Mouse (Mus musculus): ENCODE measurements around the gene Rbks. TPM values are rescaled to one million over a fixed set of nuclear protein-coding genes. Genes with fewer than 3 reads are reported as not detected.

Rbks gene
- polyA plus RNA-seq, 1 experiment from 2014 or later: 1.7 TPM

- H3K9ac ChIP-seq (replicated peaks): no peak overlapping the region
- H3K4me2 ChIP-seq (replicated peaks): no peak overlapping the region
- no peak overlapping the region for H3K4me3 ChIP-seq (replicated peaks)
- 87% methylated on average over 13 of the region's 13 CpGs for WGBS
- no peaks in the 10 kb centered on the region for H3K27me3 ChIP-seq
- peaks cover 15% of the 10 kb centered on the region for H3K4me1 ChIP-seq (replicated peaks)
- H3K27ac ChIP-seq: no peak overlapping the region
- H3K9me3 ChIP-seq: no peaks in the 10 kb centered on the region
- ATAC-seq: no peak
- H3K36me3 ChIP-seq: no peaks in the 10 kb centered on the region
Measured at GRCm38 (mm10) chr5:31610376-31611086, 86.9 kb downstream of the Rbks start.

- Histone ChIP-seq H3K9me3 (no peaks in the 10 kb centered on the region), H3K4me3 (replicated peaks) (no peak overlapping the region), H3K27me3 (no peaks in the 10 kb centered on the region), H3K4me1 (replicated peaks) (no peaks in the 10 kb centered on the region), H3K9ac (replicated peaks) (no peak overlapping the region), H3K36me3 (no peaks in the 10 kb centered on the region), H3K4me2 (replicated peaks) (no peak overlapping the region), H3K27ac (no peak overlapping the region)
- ATAC-seq: no peak
- WGBS: 63% methylated on average over 3 of the region's 3 CpGs
Measured at GRCm38 (mm10) chr5:31606151-31606550, 91.3 kb downstream of the Rbks start.

GRCm38 (mm10) chr5:31603766-31604165 is 93.7 kb downstream of the Rbks start:
- ATAC-seq: no peak

GRCm38 (mm10) chr5:31602377-31602776 is 95.0 kb downstream of the Rbks start:
- no peaks in the 10 kb centered on the region for H3K4me1 ChIP-seq (replicated peaks)
- no peak overlapping the region for H3K4me2 ChIP-seq (replicated peaks)
- 80% methylated on average over 1 of the region's 1 CpGs for WGBS
- H3K4me3 ChIP-seq (replicated peaks): no peak overlapping the region
- H3K9ac ChIP-seq (replicated peaks): no peak overlapping the region
- ATAC-seq: no peak
- peaks cover 4% of the 10 kb centered on the region; the same call in 1 of the 2 replicates for H3K27me3 ChIP-seq
- no peaks in the 10 kb centered on the region for H3K36me3 ChIP-seq
- H3K9me3 ChIP-seq: no peaks in the 10 kb centered on the region
- no peak overlapping the region for H3K27ac ChIP-seq

More at GRCm38 (mm10) chr5:31603766-31604165, 93.7 kb downstream of the Rbks start:
- H3K36me3 ChIP-seq: no peaks in the 10 kb centered on the region
- H3K9me3 ChIP-seq: no peaks in the 10 kb centered on the region
- H3K27ac ChIP-seq: no peak overlapping the region
- no peak overlapping the region for H3K4me3 ChIP-seq (replicated peaks)
- H3K9ac ChIP-seq (replicated peaks): no peak overlapping the region
- no peak overlapping the region for H3K4me2 ChIP-seq (replicated peaks)
- no peaks in the 10 kb centered on the region for H3K4me1 ChIP-seq (replicated peaks)
- WGBS: 87% methylated on average over 6 of the region's 6 CpGs
- H3K27me3 ChIP-seq: no peaks in the 10 kb centered on the region

GRCm38 (mm10) chr5:31601162-31601722 is 96.2 kb downstream of the Rbks start:
- H3K4me3 ChIP-seq (replicated peaks): no peak overlapping the region
- H3K27me3 ChIP-seq: peaks cover 7% of the 10 kb centered on the region; the same call in 1 of the 2 replicates
- H3K27ac ChIP-seq: no peak overlapping the region
- no peak overlapping the region for H3K9ac ChIP-seq (replicated peaks)
- H3K9me3 ChIP-seq: no peaks in the 10 kb centered on the region
- H3K36me3 ChIP-seq: no peaks in the 10 kb centered on the region
- peaks cover 9% of the 10 kb centered on the region for H3K4me1 ChIP-seq (replicated peaks)
- 86% methylated on average over 7 of the region's 7 CpGs for WGBS
- ATAC-seq: no peak
- H3K4me2 ChIP-seq (replicated peaks): no peak overlapping the region

GRCm38 (mm10) chr5:31599161-31599560 is 98.3 kb downstream of the Rbks start:
- Histone ChIP-seq H3K4me1 (replicated peaks) (peaks cover 13% of the 10 kb centered on the region), H3K27ac (no peak overlapping the region), H3K27me3 (peaks cover 7% of the 10 kb centered on the region; the same call in 1 of the 2 replicates), H3K4me2 (replicated peaks) (no peak overlapping the region), H3K4me3 (replicated peaks) (no peak overlapping the region), H3K9me3 (no peaks in the 10 kb centered on the region), H3K36me3 (no peaks in the 10 kb centered on the region), H3K9ac (replicated peaks) (no peak overlapping the region)
- ATAC-seq: no peak
- WGBS: 84% methylated on average over 2 of the region's 2 CpGs

GRCm38 (mm10) chr5:31598579-31598978 is 98.8 kb downstream of the Rbks start:
- Histone ChIP-seq H3K36me3 (no peaks in the 10 kb centered on the region), H3K27me3 (peaks cover 7% of the 10 kb centered on the region; the same call in 1 of the 2 replicates), H3K9me3 (no peaks in the 10 kb centered on the region), H3K4me1 (replicated peaks) (peaks cover 13% of the 10 kb centered on the region), H3K9ac (replicated peaks) (no peak overlapping the region), H3K4me3 (replicated peaks) (no peak overlapping the region), H3K4me2 (replicated peaks) (no peak overlapping the region), H3K27ac (no peak overlapping the region)
- no peak for ATAC-seq
- 57% methylated on average over 4 of the region's 4 CpGs for WGBS

- ATAC-seq: no peak
- Histone ChIP-seq H3K36me3 (no peaks in the 10 kb centered on the region), H3K9me3 (no peaks in the 10 kb centered on the region), H3K4me2 (replicated peaks) (no peak overlapping the region), H3K4me1 (replicated peaks) (peaks cover 13% of the 10 kb centered on the region), H3K4me3 (replicated peaks) (no peak overlapping the region), H3K27ac (no peak overlapping the region), H3K9ac (replicated peaks) (no peak overlapping the region), H3K27me3 (peaks cover 7% of the 10 kb centered on the region; the same call in 1 of the 2 replicates)
- WGBS: 84% methylated on average over 7 of the region's 7 CpGs
Measured at GRCm38 (mm10) chr5:31598121-31598520, 99.3 kb downstream of the Rbks start.

GRCm38 (mm10) chr5:31597430-31597944 is 99.9 kb downstream of the Rbks start:
- WGBS: 65% methylated on average over 6 of the region's 6 CpGs
- no peak for ATAC-seq
- no peak overlapping the region for H3K27ac ChIP-seq
- H3K36me3 ChIP-seq: no peaks in the 10 kb centered on the region
- H3K4me3 ChIP-seq (replicated peaks): no peak overlapping the region
- no peaks in the 10 kb centered on the region for H3K9me3 ChIP-seq
- peaks cover 13% of the 10 kb centered on the region for H3K4me1 ChIP-seq (replicated peaks)
- peak overlapping the region; percentile 62; the same call in 1 of the 2 replicates for H3K4me2 ChIP-seq (replicated peaks)
- peaks cover 7% of the 10 kb centered on the region; the same call in 1 of the 2 replicates for H3K27me3 ChIP-seq
- no peak overlapping the region for H3K9ac ChIP-seq (replicated peaks)

- Histone ChIP-seq H3K4me3 (replicated peaks) (peak within 1 kb of the TSS; percentile 34), H3K27ac (no peak within 1 kb of the TSS), H3K9me3 (no peaks in the 10 kb centered on the region), H3K4me1 (replicated peaks) (peaks cover 13% of the 10 kb centered on the region), H3K36me3 (no peaks in the 10 kb centered on the region), H3K4me2 (replicated peaks) (peak within 1 kb of the TSS; percentile 62), H3K9ac (replicated peaks) (peak within 1 kb of the TSS; percentile 57), H3K27me3 (peaks cover 7% of the 10 kb centered on the region; the same call in 1 of the 2 replicates)
- 0 out of 2 replicates have a peak, but pooled peaks have one; percentile 17 for ATAC-seq
- WGBS: 7% methylated on average over 26 of the region's 26 CpGs
Measured at GRCm38 (mm10) chr5:31596481-31597429, 100.7 kb downstream of the Rbks start, which contains the start of gene Mrpl33. Mrpl33 (plus strand) TSS chr5:31596935.

GRCm38 (mm10) chr5:31595868-31596267 is 101.6 kb downstream of the Rbks start:
- H3K4me1 ChIP-seq (replicated peaks): peaks cover 13% of the 10 kb centered on the region
- H3K9ac ChIP-seq (replicated peaks): no peak overlapping the region
- no peaks in the 10 kb centered on the region for H3K9me3 ChIP-seq
- no peak overlapping the region for H3K4me3 ChIP-seq (replicated peaks)
- H3K4me2 ChIP-seq (replicated peaks): no peak overlapping the region
- H3K27me3 ChIP-seq: peaks cover 7% of the 10 kb centered on the region; the same call in 1 of the 2 replicates
- no peak for ATAC-seq
- WGBS: 59% methylated on average over 4 of the region's 4 CpGs
- H3K27ac ChIP-seq: no peak overlapping the region
- no peaks in the 10 kb centered on the region for H3K36me3 ChIP-seq

All from midbrain, embryonic 13.5 days (tissue).